Mouse (Mus musculus) intestine, embryonic 16.5 days (tissue): ENCODE data around the gene Ring1. TPM values are rescaled to one million over a fixed set of nuclear protein-coding genes. Genes with fewer than 3 reads are reported as not detected.
A peak's percentile ranks its signal among the peaks of the same experiment; 100 is the strongest.
"Not testable (repeated sequence)": the region's sequence is repeated elsewhere in the genome, so short reads cannot be mapped to it uniquely, and the experiment has no call there.

Experiments
- ATAC-seq: fragments of 200-750 bp; cut with Nextera tagmentation; 2 replicates; pipeline ENCODE4 v1.8.0; 2017; ENCODE audit warnings: moderate TSS enrichment, moderate library complexity
- H3K27ac ChIP-seq: fragments of 300-500 bp; sonication (generic); 2 replicates; pipeline ENCODE4 v1.5.1; 2014; ENCODE audit warnings: mild to moderate bottlenecking, low read length
- H3K27me3 ChIP-seq: fragments of 300-500 bp; sonication (generic); replicated peaks from 2 replicates; pipeline ENCODE4 v1.6.1; 2014; ENCODE audit warnings: low read length, control low read depth, mixed read lengths; ENCODE audit not compliant: control insufficient read depth, insufficient read depth
- H3K36me3 ChIP-seq: fragments of 300-500 bp; sonication (generic); 2 replicates; pipeline ENCODE4 v1.6.1; 2014; ENCODE audit warnings: low read length, control low read depth; ENCODE audit not compliant: control insufficient read depth, insufficient read depth
- H3K4me1 ChIP-seq: fragments of 300-500 bp; sonication (generic); 2 replicates; pipeline ENCODE4 v1.6.1; 2014; ENCODE audit warnings: low read length, control low read depth, mixed read lengths; ENCODE audit not compliant: control insufficient read depth, insufficient read depth
- H3K4me2 ChIP-seq: fragments of 300-500 bp; sonication (generic); 2 replicates; pipeline ENCODE4 v1.6.1; 2014; ENCODE audit warnings: low read depth, low read length, control low read depth
- H3K4me3 ChIP-seq: fragments of 300-500 bp; sonication (generic); 2 replicates; pipeline ENCODE4 v1.5.1; 2014; ENCODE audit warnings: mild to moderate bottlenecking, low read length
- H3K9ac ChIP-seq: fragments of 300-500 bp; sonication (generic); 2 replicates; pipeline ENCODE4 v1.6.1; 2014; ENCODE audit warnings: low read depth, low read length
- H3K9me3 ChIP-seq: fragments of 300-500 bp; sonication (generic); 2 replicates; pipeline ENCODE4 v1.6.1; 2016; ENCODE audit warnings: low read length, control low read depth; ENCODE audit not compliant: control insufficient read depth
- WGBS: fragments of 180-500 bp; shearing (Covaris S2); extraction: QIAGEN DNeasy Blood & Tissue Kit; methylation state at CpG from one replicate; pipeline ENCODE4 v1.1.7; 2014; 5-methylcytosine and 5-hydroxymethylcytosine counted together
- polyA plus RNA-seq: library from polyadenylated mRNA; unstranded; fragments of >200 nt; fragmentation: Nextera tagmentation; extraction: Ambion mirVana; gene quantifications from 2 replicates; pipeline ENCODE4 v1.2.1, GENCODE M21; 2015

Gene Ring1
- polyA plus RNA-seq, 1 experiment from 2014 or later = 9.3 TPM

DNA sequence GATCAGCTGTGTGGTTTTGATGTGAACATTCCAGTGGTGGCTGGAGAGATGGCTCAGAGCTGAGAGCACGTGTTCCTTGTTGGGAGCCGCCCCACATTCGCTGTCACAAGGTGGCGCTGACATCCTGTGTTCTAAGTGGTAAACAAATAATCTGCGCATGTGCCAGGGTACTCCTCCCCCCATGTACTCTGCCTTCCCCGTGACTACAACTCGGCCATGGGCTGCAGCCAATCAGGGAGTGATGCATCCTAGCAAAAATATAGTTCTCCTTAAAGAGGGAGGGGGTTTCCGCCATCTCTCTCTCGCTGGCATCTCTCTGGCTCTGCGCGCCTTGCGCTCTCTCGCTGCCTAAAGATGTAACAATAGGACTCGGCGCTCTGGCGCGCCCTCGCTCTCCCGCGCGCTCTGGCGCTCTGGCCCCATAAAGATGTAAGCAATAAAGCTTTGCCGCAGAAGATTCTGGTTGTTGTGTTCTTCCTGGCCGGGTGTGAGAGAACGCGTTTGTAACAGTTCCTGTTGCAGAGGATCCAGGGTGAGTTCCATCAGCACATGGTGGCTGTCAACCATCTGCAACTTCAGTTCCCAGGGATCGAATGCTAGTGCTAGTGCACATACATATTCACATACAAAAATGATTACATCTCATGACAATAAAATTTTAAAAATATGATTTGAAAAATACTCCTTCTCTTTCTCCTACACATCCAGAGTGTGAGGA, 43.1 kb downstream of the Ring1 start:
- H3K4me1 ChIP-seq = peaks cover 16% of the 10 kb centered on the region
- H3K27me3 ChIP-seq = peaks cover 12% of the 10 kb centered on the region
- peak overlapping the region; percentile 54 for H3K4me3 ChIP-seq
- WGBS = under 1% methylated on average over 27 of the region's 27 CpGs
- H3K4me2 ChIP-seq = peak overlapping the region; percentile 67
- ATAC-seq = peak; percentile 76
- peak overlapping the region; percentile 65 for H3K9ac ChIP-seq
- not testable (repeated sequence) for H3K9me3 ChIP-seq, H3K36me3 ChIP-seq
- peak overlapping the region; percentile 69 for H3K27ac ChIP-seq

DNA sequence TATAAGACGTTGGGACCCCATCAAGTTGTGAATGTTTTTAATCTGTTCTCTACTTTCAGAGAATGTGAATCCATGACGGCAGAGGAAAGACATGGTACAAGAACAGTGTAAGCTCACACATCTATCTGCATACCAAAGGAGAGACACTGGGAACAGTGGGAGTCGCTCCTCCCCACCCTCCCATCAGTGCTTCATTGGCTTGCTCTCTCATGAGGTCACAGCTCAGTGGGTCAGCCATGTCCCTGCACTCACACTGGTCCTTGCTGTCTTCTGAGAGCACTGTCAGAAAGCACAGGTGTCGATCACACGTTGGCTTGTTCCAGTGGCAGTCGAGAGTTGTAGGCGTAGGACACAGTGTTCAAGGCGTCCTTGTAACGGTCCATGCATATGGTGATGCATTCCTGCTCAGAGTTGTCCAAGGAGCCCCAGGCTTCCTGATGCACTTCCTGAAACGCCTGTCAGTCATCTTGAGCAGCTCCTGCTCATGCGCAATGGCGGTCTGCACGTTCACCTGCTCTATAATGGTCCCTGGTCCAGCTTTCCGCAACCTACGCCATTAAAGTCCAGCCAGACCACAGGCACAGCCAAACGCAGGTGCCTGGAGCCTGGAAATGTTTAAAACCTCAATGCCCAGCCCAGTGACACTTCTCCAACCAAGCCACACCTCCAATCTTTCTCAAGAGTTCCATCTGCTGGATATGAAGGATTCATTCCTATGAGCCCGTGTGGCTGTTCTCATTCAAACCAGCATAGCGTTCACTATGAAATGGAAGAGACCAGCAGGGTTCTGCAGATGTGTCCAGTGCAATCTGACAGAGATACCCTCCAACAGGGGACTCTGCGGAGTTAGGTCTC, 44.1 kb downstream of the Ring1 start:
- Histone ChIP-seq H3K36me3 (no peaks in the 10 kb centered on the region), H3K9ac (no peak overlapping the region), H3K27me3 (peaks cover 12% of the 10 kb centered on the region), H3K4me1 (peaks cover 16% of the 10 kb centered on the region), H3K4me2 (no peak overlapping the region), H3K9me3 (no peaks in the 10 kb centered on the region), H3K27ac (peak overlapping the region; percentile 41; the same call in 1 of the 2 replicates), H3K4me3 (no peak overlapping the region)
- 76% methylated on average over 19 of the region's 19 CpGs for WGBS
- ATAC-seq = no peak

DNA sequence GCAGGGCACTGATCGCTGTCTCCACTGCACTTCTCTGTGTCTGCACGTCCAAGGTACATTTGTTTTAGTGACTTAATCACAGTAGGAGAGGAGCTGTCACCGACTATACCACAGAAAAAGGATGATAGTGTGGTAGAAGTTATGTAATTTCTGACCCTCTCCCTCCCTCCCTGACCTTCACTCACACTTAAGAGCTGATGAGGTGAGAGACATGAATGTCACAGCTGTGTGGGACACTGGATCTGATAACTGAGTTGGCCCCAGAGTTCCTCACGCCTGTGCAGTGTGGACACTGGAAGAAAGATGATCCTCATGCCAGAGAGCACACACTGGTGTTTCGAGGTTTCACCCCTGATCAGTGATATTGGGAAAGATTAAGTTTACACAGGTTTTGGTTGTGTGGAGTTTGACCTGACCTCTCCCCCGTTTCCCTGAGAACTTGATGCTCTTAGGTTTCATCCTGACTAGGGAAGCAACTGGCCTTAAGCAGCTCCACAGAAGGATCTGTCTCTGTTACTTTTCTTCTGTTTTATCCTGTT, 44.9 kb downstream of the Ring1 start:
- Histone ChIP-seq H3K9ac (peak overlapping the region; percentile 69; the same call in 1 of the 2 replicates), H3K4me2 (peak overlapping the region; percentile 74; the same call in 1 of the 2 replicates), H3K4me3 (no peak overlapping the region), H3K27me3 (peaks cover 12% of the 10 kb centered on the region), H3K4me1 (peaks cover 16% of the 10 kb centered on the region), H3K9me3 (no peaks in the 10 kb centered on the region), H3K36me3 (no peaks in the 10 kb centered on the region), H3K27ac (peak overlapping the region; percentile 73)
- no peak for ATAC-seq
- WGBS = 71% methylated on average over 6 of the region's 6 CpGs

DNA sequence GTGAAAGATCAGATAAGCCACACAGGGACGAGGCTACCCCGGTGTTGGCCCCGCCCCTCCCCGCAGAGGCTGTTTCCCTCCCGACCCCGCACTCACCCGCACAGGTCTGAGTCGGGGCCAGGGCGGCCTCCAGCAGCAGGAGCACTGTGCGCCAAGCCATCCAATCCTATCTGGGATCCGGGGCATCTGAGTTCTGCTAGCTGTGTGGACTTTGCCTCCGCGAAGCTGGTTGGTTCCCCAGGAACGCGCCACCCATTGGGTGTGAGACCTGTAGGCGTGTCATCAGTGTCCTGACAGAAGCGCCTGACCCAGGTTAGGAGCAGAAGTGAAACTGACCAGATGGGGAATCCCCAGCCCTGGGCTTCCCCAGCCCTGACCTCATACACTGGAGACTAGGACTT, 45.8 kb downstream of the Ring1 start:
- peak; percentile 94 for ATAC-seq
- H3K27me3 ChIP-seq = peaks cover 12% of the 10 kb centered on the region
- peaks cover 15% of the 10 kb centered on the region for H3K4me1 ChIP-seq
- WGBS = 0% methylated on average over 17 of the region's 17 CpGs
- H3K9me3 ChIP-seq = no peaks in the 10 kb centered on the region
- no peaks in the 10 kb centered on the region for H3K36me3 ChIP-seq
- peak overlapping the region; percentile 73 for H3K27ac ChIP-seq
- H3K4me2 ChIP-seq = peak overlapping the region; percentile 74
- H3K9ac ChIP-seq = peak overlapping the region; percentile 69
- H3K4me3 ChIP-seq = peak overlapping the region; percentile 56

DNA sequence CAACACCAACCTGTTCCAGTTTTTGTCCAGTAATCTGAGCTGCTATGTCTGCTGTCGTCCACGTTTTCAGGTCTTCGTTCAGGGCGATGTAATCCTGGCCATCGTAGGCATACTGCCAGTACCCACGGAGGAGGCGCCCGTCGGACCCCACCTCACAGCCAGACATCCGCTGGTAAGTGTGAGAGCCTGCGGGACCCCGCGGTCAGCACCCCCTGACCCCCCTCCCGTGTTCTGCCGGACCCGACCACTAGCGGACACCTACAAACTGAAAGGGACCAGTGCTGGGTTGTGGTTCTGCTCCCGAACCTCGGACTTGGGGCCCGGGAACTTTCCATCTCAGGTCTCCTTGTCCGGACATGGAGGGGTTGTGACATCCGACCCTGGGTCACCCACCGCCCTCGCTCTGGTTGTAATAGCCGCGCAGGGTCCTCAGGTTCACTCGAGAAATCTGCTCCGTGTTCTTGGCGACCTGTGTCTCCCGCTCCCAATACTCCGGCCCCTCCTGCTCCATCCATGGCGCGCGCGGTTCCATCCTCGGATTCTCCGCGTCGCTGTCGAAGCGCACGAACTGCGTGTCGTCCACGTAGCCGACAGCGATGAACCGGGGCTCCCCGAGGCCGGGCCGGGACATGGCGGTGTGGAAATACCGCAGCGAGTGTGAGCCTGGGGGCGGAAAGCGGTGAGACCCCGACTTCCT, 46.5 kb downstream of the Ring1 start:
- peak; percentile 11; the same call in 1 of the 2 replicates for ATAC-seq
- WGBS = 2% methylated on average over 57 of the region's 57 CpGs
- H3K9ac ChIP-seq = peak overlapping the region; percentile 69
- H3K4me1 ChIP-seq = peaks cover 13% of the 10 kb centered on the region
- H3K4me3 ChIP-seq = peak overlapping the region; percentile 56
- H3K27me3 ChIP-seq = peaks cover 12% of the 10 kb centered on the region
- H3K27ac ChIP-seq = peak overlapping the region; percentile 63
- H3K9me3 ChIP-seq = no peaks in the 10 kb centered on the region
- no peaks in the 10 kb centered on the region for H3K36me3 ChIP-seq
- peak overlapping the region; percentile 74 for H3K4me2 ChIP-seq

DNA sequence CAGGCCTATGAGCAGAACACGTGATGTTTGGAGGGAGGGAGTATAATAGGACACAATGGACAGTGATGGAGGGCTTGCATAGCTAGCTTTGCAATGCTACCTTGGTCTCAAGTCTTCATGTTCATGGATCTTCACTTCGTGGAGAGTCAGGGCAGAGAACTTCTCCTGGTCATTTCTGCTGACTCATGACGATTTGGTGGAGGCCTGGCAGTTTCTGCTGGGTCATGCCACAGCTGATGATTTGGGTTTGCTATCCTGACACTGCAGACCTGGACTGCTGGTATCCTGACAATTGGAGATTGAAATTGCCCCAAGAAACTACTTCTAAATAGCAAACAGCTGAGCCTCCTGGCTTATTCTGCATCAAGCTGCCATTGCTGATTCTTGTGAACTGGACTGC, 50.9 kb downstream of the Ring1 start:
- Histone ChIP-seq H3K36me3 (no peaks in the 10 kb centered on the region), H3K4me1 (peaks cover 6% of the 10 kb centered on the region), H3K9me3 (no peaks in the 10 kb centered on the region), H3K27ac (no peak overlapping the region), H3K9ac (no peak overlapping the region), H3K4me3 (no peak overlapping the region), H3K4me2 (no peak overlapping the region), H3K27me3 (peaks cover 10% of the 10 kb centered on the region)
- 61% methylated on average over 3 of the region's 3 CpGs for WGBS
- ATAC-seq = no peak

DNA sequence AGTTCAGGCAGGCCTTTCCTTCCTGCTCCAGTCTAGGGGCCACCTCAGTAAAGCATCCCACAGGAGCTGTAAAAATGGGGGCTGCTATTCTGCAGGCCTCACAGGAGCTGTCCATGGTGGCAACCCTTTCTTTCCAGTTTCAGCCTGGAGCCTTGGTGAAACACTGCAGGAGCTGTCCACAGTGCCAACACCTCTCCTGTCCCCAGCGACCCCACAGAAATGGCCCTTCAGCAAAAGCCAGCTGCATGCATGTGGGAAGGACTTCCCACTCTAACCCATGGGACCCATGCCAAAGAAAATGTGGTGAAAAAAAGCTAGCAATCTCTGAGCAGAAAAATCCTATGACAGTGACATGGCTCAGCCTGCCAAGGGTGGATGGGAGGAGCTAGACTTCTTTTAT, 51.8 kb downstream of the Ring1 start:
- Histone ChIP-seq H3K4me1 (no peaks in the 10 kb centered on the region), H3K4me2 (no peak overlapping the region), H3K36me3 (no peaks in the 10 kb centered on the region), H3K9me3 (no peaks in the 10 kb centered on the region), H3K9ac (no peak overlapping the region), H3K27ac (no peak overlapping the region), H3K4me3 (no peak overlapping the region), H3K27me3 (peaks cover 1% of the 10 kb centered on the region)
- no peak for ATAC-seq
- WGBS = 0% methylated on average over 1 of the region's 1 CpGs
